Mouse (Mus musculus) B cell, adult 2 months (primary cell): Measurements from ENCODE around the gene Zbtb34.

Experiments
- DNase-seq, 2 experiments: peaks; one replicate each; pipeline ENCODE4 v3.0.0; 2022

Gene Zbtb34

DNA sequence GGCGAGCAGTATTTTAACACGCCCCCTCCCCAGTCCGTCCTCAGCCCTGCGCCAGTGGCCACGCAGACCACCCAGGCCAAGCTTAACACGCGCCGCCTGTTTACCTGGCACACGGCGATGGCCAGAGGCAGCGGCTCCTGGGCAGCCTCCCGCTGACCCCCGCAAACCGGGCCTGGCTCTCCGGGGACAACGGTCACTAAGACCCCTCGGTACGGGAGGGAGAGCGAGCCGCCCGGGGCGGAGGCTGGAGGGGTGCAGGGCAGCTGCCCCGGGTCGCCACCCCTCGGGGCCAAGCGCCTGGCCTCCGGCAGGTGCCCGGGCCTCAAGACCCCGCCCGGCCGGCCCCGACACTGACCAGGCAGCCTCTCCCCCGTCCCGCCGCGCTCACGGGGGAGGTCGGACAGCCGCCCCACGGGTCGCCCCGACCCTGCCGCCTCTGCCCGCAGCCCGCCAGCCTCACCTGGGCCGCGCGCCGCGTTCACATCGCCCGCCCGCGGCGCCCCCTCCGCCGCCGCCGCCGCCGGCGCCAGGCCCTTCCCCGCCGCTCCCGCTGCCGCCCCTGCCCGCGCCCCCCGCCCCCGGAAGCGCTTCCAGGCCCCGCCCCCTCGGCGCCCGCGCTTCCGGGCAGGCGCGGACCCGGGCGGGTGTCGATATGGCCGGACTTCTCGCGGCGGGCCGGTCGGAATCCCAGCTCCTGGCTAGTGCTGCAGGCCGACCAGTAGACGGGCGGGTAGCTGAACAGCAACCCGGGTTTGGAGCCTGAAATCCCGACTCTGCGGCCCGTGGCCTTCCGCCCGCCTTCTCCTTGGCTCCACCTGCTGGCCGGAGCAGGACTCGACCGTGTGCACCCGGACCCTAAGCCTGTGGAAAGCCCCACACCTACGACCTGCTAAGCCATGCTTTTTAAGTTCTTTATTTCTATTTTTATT, at the start of gene Zbtb34:
Gene Zbtb34, minus strand, starts transcription at position 554 of the 929 bp plus-strand sequence.
- DNase-seq, result peak; percentile 78 to 79

DNA sequence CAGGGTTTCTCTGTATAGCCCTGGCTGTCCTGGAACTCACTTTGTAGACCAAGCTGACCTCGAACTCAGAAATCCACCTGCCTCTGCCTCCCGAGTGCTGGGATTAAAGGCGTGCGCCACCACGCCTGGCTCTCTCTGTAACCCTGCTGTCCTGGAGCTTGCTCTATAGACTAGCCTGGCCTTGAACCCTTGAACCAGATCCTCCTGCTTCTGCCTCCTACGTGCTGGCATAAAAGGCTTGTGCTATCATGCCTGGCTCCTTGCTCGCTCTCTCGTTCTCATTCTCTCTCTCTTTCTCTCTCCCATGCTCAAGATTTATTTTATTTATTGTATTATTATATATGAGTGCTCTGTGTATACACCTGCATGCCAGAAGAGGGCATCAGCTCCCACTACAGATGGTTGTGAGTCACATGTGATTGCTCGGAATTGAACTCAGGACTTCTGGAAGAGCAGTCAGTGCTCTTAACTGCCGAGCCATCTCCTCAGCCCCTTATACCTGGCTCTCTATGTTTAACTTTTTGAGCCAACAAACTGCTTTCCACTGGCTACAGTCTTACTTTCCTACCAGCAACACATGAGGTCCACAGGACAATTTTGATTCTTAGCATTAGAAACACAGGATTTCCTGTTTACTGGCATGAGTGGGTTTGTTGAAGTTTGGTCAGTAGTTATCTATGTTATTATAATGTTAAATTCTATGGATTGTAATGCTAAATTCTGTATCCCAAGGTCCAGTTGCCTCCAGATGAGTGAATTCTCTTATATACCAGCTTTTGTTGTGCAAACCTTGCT, 47.0 kb upstream of the Zbtb34 start:
- no peak for DNase-seq

DNA sequence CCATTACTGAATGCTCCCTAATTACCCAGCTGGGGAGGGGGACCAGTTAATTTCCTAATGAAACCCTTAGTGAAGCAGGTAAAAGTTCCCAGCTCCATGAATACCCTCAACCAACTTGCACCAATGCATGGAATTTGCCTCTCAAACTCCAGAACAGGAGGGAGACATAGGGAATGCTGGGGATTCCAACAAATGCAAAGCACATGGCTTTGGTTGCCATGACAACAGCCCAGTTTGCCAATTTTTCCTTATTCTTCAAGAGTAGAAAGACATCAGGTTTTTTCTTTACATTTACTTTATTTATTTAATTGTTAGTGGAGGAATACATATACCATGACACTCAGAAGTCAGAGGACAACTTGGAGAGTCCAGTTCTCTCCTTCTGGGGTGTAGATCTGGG, 44.8 kb upstream of the Zbtb34 start:
- no peak for DNase-seq

DNA sequence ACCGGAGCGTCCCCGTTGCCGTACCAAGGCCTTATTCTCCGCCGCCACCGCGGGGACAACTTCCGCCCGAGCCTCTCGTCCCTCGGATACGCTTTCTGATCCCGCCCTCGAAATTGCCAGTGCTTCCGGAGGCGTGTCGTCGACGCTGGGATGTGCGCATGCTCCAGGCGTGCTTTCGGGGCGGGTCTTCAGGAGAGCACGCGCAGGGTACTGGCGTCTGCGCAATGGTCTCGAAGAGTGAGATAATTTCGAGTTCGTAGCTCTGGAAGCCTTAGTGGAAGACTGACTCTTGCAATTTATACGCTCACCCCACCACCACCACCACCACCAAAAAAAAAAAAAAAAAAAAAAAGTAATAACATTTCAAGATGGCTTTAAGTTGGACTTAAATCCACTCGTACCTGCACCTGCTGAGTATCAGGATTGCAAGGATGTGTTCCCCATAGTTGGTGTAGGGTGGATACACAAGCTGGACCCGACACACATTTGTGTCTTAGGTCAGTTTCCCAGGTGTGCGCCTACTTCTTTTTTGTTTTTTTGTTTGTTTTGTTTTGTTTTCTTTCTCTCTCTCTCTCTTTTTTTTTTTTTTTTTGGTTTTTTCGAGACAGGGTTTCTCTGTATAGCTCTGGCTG, 37.5 kb upstream of the Zbtb34 start, which contains the start of gene Zbtb43:
Gene Zbtb43, minus strand, starts transcription at position 94 of the 632 bp plus-strand sequence.
- DNase-seq, result peak; percentile 95 to 96

DNA sequence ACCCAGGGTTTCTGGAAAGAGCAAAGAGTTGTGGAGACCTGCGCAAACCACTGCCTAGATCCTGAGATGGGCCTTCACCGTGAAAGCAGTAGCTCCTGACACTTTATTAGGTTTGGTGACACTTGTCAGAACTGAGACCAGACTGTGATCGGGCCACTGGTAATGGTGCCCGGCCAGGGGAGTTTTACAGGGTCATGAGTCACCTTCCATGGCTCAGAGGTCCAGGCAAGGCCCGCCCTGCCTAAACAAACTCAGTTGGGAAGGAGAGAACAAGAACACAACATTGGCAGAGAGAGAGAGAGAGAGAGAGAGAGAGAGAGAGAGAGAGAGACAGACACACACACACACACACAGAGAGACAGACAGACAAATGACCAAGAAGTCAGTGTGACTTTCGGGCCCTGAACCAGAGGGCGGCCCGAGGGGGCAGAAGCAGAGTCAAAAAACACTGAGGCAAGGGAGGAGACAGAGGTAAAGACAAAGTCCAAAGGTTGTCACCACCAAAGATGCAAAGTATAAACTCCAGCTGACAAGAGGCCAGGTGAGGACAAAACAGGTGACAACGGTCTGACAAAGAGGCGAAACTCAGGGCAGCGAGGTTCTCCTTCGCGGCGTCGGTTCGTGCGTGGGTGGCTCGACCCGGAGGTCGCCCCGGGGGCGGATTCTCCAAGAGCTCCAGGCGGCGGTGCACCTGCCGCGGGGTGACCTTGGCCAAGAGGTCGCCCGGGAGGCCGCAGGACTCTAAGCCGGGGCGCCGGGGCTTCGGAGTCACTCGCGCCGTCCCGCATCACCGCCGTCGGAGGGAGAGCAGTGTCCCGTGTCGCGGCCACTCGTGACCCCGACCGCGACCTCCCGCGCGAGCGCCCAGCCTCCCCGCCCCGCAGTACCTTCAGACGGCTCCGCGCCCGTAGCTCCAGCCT, 36.7 kb upstream of the Zbtb34 start:
- peak in 1 of 2 experiments; percentile 32 for DNase-seq

DNA sequence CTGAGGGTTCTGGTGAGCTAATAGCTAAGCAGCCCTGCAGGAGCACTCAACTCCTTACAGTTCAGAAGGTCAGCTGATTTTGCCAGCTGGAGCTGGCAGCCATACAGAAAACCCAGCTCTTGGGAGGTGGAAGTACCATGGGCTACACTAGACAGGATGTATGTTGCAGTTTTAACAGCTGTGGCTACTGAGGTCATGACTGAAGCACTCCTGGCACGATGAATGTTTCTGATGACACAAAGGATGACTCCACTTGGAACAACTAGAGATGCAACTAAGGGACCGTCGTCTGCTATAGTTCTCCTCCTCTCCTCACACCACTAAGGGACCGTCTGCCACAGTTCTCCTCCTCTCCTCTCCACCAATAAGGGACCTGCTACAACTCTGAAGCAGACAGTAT, 34.8 kb upstream of the Zbtb34 start:
- no peak for DNase-seq

DNA sequence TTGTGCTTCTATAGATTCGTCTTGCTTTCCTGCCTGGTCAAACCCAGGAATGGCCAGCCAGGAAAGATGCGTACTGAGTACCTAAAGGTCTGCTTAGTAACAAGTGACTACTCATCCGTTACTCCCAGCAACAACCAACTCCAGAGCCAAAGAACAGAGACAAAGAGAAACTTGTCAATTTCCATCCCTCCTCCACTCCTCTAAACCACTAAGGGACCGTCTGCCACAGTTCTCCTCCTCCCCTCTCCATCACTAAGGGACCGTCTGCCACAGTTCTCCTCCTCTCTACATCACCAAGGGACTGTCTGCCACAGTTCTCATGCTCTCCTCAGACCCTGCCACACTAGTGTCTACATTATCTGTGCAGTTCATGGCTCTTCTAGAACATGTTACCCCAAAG, 34.1 kb upstream of the Zbtb34 start:
- no peak for DNase-seq

DNA sequence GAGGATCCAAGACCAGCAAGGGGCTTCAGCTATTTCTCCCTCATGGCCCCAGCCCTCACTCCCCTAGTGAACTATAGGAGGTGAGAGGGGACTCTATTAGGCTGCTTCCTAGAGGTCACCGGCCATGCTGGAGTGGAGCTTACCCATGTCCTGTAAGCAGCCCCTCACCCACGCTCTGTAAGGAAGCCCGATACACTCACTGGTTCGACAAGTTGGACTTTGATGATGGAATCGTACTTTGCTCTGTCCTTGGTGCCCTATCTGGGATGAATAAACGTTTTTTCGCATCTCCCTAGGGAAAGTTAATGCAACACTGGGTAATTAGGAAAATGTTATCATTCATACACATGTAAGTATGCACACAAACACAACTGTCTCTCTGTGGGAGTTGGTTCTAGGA, 30.9 kb upstream of the Zbtb34 start:
- no peak for DNase-seq

DNA sequence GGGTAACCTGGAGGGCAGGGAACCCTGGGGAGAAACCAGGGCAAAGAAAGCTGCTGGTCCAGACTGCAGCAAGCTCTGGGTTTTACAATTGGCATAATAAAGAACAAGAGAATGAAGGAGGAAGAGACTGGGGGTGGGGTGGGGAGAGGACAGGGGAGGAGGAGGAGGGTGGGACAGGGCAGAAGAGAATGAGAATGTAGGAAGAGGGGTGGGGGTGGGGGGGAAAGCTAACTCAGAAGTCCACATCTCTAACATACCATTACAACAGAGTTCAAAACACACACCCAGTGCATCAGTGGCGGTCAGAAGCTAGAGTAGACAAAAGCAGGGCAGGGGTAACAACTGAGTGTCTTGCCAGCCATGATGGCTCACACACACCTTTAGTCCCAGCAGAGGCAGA, 29.9 kb upstream of the Zbtb34 start:
- no peak for DNase-seq

DNA sequence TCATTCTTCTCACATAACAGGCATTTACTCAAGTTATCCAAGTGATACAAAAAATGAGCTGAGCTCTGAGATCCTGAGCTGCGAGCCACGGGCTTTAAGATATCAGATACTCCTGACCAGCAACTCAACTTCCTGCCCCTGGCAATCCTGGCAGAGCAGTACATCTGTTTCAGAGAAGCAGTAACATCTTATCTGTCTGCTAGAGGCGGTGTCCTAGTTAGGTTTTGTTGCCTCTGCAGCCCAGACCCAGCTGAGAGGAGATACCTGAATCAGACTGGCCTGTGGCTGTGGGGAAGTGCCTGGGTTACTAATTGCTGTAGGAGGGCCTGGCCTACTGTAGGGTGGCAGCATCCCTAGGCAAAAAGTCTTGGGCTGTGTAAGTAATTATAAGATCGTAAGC, 28.5 kb upstream of the Zbtb34 start:
- DNase-seq, result no peak

DNA sequence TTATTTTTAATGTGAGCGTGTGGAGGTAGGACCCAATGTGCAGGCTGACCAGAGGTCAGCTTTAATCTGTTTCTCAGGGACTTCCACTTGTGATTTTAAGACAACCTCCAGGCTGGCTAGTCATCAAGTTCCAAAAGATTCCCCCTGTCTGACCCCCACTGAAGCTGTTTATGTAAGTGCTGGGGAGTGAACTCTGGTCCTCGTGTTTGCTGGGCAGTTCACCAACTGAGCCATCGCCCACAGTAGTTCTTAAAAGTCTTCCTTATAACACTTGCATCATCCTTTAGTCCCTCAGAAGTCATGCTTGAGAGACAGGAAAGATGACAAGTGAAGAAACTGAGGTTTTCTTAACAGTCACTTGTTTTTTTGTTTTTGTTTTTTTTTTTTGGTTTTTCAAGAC, 25.6 kb upstream of the Zbtb34 start:
- no peak for DNase-seq

DNA sequence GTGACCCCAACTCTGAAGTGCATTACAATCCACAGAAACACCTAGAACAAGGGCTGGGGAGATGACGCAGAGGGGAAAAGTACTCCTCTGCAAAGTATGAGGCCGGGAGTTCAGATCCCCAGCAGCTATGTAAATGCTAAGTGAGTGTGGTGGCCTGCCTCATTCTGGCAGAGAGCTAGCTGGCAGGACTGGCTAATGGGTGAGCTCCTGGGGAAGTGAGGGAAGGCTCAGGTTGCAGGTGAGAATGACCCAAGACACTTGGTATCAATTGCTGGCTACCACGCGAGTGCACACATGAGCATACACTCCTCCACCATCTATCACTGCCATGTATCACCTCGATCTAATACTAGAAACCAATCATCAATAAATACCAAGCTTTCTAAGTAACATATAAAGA, 25.1 kb upstream of the Zbtb34 start:
- DNase-seq, result no peak

DNA sequence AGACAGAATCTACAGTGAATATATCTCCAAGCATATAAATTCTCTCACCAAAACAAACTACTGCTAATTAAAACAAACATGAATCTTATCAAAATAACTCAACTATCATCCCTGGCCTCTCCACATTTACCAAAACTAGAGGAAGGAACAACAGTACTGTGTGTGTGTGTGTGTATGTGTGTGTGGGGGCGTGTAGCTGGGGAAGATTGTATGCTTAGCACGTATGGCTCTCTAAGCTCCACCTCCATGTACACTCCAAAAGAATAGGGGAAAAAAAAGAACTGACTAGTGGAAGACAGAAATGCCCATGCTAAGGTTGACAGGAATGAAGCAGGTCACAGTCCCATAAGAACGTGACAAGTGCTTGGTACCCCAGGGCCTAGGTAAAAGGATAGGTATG, 24.2 kb upstream of the Zbtb34 start:
- no peak for DNase-seq

DNA sequence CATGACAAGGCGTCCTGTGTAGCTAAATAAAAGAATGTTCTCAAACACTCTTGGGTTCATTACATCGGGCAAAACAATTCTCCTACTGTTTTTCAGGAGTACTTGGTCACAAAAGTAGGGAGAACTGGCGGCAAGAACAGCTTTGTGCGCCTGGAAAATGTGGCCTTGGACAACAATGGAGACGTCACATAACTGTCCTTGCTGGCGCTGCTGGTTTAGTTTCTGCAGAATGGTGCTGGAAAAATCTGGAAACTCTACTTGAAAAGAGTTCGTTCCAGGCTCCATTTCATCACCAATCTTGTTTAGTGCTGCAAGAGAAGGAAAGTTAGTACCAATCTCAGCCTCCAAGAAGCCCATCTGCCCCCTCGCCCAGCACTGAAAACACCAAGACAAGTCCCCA, 23.7 kb upstream of the Zbtb34 start:
- DNase-seq, result no peak

DNA sequence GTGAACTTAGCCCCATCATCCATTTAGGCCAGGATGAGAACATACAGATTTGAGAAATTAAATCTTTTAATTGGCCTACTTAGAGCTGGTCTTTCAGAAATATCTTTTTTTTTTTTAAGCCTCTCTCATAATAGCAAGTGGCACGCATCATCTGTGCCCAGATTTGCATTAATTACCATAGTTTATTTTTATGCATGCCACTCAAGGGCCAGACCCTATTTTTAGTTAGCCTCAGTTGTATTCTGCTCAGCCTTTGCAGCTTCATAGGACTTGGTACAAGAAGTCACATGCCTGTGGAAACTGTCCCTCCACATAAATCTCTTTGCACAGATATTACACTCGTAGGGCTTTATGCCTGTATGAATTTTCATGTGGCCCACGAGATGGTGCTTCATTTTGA, 22.4 kb upstream of the Zbtb34 start:
- DNase-seq, result no peak

DNA sequence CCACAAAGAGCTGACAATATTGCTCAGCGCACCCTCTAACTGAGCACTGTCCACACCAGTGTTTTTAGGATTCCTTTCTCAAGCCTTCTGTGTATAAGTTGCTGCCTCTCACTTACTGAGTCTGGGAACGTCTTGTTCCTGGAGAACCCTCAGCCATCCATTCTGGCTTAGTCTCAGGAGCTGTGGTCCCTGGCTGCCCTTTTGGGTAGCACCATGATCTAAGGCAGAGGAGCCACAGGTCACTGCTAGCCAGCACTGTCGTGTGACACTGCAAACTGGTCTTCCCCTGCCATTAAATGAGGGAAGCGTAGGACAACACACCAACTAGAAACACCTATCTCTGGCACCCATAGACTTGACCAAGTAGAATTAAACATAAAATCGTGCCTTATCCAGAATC, 21.6 kb upstream of the Zbtb34 start:
- DNase-seq, result no peak

DNA sequence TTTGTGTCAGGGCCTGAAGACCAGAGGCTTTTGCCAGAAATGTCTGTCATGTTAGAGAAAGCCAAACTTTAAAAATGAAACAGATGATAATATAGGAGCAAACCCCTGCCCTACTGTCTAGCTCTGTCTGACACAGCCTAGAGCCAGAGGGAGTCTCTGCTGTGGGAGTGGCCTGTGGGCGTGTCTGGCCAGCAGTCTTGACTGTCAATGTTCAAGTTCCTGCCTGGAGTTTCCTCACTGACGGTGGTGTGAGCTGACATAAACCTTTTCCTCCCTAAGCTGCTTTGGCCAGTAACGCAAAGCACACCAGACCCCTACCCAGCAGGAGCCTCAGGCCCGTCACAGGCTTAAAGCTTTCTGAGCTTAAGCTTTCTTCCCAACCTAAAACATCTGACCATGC, 21.0 kb upstream of the Zbtb34 start:
- DNase-seq, result no peak

DNA sequence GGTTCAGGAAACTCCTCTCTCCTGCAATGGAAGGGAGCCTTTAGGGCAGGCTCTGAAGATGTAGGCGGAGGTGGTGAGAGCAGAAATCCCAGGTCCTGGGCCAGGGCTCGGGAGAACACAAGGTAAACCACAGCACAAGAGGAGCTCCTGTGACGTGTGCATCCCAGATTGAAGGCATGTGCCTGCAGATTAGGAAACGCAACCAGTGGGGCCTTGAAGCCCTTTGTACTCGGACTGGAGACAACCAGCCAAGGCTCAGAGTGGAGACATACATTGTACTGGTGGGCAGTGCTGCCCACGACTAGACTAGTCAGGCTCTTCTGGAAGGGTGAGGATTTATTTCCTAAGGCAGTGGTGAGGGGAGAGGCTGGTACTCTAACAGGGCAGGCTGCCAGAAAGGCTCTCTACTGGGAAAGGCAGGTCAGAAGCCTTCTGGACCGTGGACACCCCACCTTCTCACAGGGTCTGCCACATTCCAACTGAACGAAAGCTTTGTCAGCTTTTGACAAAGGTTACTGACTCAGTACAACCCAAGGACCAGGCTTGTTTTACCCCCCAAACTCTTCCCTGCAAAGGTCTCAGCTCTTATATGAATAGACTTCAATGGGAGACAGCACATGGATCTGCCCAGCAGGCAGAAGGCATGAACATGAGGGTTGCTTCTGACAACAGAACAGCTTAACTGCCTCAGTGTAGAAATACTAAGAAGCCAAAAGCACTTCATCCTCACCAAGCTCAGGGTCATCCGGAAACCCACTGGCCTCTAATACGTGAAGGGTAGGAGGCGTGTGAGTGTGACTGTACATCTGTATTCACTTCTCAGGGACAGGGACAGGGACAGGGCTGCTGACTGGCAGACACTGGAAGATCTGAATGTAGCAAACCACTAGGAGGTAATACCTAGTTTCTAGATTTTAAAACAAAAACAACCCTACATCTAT, 20.2 kb upstream of the Zbtb34 start:
- DNase-seq, result no peak

DNA sequence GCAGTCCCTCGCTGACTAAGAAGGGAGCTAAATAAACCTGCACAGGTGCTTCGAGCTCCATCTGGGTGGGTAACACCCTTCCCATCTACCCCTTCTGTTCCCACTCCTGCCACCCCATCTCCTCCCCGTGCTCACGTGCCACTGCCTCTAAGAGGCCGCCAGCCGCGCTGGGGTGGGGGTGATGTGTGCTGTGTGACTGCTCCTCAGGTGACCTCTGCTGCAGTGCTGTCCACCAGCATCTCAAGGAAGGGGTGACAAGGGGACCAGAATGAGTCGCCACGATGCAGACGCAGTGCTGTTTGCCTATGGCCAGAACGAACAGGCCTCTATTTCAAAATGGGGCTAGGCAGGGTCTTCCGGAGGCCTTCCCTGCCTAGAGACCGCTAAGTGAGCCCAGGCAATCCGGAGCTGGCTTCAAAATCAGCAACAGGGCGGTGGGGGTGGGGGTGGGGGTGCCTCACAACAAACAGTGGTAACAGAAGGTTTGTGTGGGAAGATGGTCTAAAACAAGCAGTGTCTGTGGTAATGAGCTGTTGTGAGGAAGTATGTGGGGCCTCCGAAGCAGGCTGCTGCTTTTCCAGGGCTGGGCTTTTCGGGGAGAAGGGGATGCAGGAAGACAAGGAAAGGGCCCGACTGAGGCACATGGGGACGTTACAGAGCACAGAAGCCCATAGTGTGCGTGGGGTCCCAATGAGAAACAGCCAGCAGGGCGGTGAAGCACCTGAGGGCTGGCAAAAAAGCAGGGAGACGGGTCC, 18.2 kb upstream of the Zbtb34 start:
- no peak for DNase-seq

DNA sequence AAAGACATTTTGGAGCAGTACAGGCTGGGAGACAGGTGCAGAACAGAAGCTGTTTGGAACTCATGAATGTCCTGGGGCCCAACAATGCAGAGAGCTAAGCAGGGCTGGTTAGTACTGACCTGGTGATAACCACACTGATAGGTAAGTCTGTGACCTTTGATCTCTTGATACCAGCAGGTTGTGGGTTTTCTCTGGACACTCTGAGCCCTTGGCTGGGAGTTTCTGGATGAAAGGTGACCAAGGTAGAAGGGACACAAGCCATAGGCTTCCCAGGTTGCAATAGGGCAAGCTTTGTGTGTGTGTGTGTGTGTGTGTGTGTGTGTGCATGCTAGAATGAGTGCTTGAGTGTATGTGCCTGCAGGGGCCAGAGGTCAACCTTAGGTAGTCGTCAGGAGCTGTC, 15.7 kb upstream of the Zbtb34 start:
- no peak for DNase-seq
